Mouse (Mus musculus): Measurements from ENCODE around the gene Tnfsf10. TPM values are rescaled to one million over a fixed set of nuclear protein-coding genes. Genes with fewer than 3 reads are reported as not detected.
A peak's percentile ranks its signal among the peaks of the same experiment; 100 is the strongest.
"Not testable (repeated sequence)": the region's sequence is repeated elsewhere in the genome, so short reads cannot be mapped to it uniquely, and the experiment has no call there.

Gene Tnfsf10
- 0.06 and 0.07 TPM in 2 replicates for polyA plus RNA-seq (2015; fragmentation: Nextera tagmentation; extraction: Ambion mirVana)

- 70% methylated on average over 9 of the region's 9 CpGs for WGBS
- Histone ChIP-seq H3K4me2 (replicated peaks) (no peak within 1 kb of the TSS), H3K27me3 (no peaks in the 10 kb centered on the region), H3K4me1 (replicated peaks) (no peaks in the 10 kb centered on the region), H3K9ac (replicated peaks) (no peak within 1 kb of the TSS), H3K4me3 (replicated peaks) (no peak within 1 kb of the TSS), H3K9me3 (no peaks in the 10 kb centered on the region), H3K27ac (no peak within 1 kb of the TSS), H3K36me3 (no peaks in the 10 kb centered on the region)
- no peak for ATAC-seq
Observed at GRCm38 (mm10) chr3:27316559-27317287, at the start of gene Tnfsf10. Tnfsf10 (plus strand) TSS chr3:27317028.

DNA sequence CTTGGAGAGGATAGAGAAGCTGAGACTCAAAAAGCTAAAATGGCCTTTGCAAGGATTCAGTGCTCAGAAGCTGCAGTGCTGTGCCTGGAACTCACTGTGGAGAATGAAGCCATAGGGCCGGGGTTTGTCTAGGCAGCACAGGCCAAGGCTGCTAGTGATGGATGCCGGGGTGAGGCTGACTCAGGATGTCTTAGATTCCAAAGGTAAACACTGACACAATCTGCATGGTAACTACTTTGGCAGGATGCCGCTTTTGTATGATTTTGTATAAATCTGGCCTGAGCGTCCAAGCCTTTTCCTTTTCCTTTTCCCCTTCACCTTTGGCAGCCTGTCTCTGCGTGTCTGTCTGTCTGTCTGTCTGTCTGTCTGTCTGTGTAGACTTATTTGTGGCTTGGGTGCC is 49.5 kb upstream of the Tnfsf10 start:
- Histone ChIP-seq H3K4me2 (replicated peaks) (no peak overlapping the region), H3K4me1 (replicated peaks) (0 out of 2 replicates have a peak, but pooled peaks cover 4% of the 10 kb centered on the region), H3K27me3 (no peaks in the 10 kb centered on the region), H3K9ac (replicated peaks) (no peak overlapping the region), H3K36me3 (no peaks in the 10 kb centered on the region), H3K9me3 (no peaks in the 10 kb centered on the region), H3K27ac (no peak overlapping the region), H3K4me3 (replicated peaks) (no peak overlapping the region)
- no peak for ATAC-seq
- 89% methylated on average over 5 of the region's 5 CpGs for WGBS

GRCm38 (mm10) chr3:27267887-27268286 is 48.9 kb upstream of the Tnfsf10 start:
- Histone ChIP-seq H3K4me3 (replicated peaks) (no peak overlapping the region), H3K4me2 (replicated peaks) (no peak overlapping the region), H3K27ac (no peak overlapping the region), H3K9ac (replicated peaks) (no peak overlapping the region), H3K9me3 (no peaks in the 10 kb centered on the region), H3K36me3 (no peaks in the 10 kb centered on the region), H3K4me1 (replicated peaks) (0 out of 2 replicates have a peak, but pooled peaks cover 4% of the 10 kb centered on the region), H3K27me3 (no peaks in the 10 kb centered on the region)
- no peak for ATAC-seq
- 72% methylated on average over 4 of the region's 4 CpGs for WGBS

- 87% methylated on average over 4 of the region's 4 CpGs for WGBS
- no peak overlapping the region for H3K4me3 ChIP-seq (replicated peaks)
- H3K27ac ChIP-seq, result no peak overlapping the region
- no peak for ATAC-seq
- no peak overlapping the region for H3K4me2 ChIP-seq (replicated peaks)
- no peaks in the 10 kb centered on the region for H3K9me3 ChIP-seq
- H3K27me3 ChIP-seq, result no peaks in the 10 kb centered on the region
- 0 out of 2 replicates have a peak, but pooled peaks cover 4% of the 10 kb centered on the region for H3K4me1 ChIP-seq (replicated peaks)
- H3K9ac ChIP-seq (replicated peaks), result no peak overlapping the region
- no peaks in the 10 kb centered on the region for H3K36me3 ChIP-seq
Observed at GRCm38 (mm10) chr3:27269151-27269550, 47.7 kb upstream of the Tnfsf10 start.

GRCm38 (mm10) chr3:27270160-27270962 is 46.5 kb upstream of the Tnfsf10 start:
- Histone ChIP-seq H3K27me3 (no peaks in the 10 kb centered on the region), H3K9ac (replicated peaks) (no peak overlapping the region), H3K4me1 (replicated peaks) (0 out of 2 replicates have a peak, but pooled peaks cover 4% of the 10 kb centered on the region), H3K36me3 (no peaks in the 10 kb centered on the region), H3K9me3 (no peaks in the 10 kb centered on the region), H3K4me2 (replicated peaks) (no peak overlapping the region), H3K27ac (no peak overlapping the region), H3K4me3 (replicated peaks) (no peak overlapping the region)
- ATAC-seq, result no peak
- WGBS, result 36% methylated on average over 11 of the region's 11 CpGs

GRCm38 (mm10) chr3:27272926-27273745 is 43.7 kb upstream of the Tnfsf10 start:
- Histone ChIP-seq H3K4me2 (replicated peaks) (no peak overlapping the region), H3K27me3 (no peaks in the 10 kb centered on the region), H3K36me3 (no peaks in the 10 kb centered on the region), H3K4me3 (replicated peaks) (no peak overlapping the region), H3K27ac (no peak overlapping the region), H3K9ac (replicated peaks) (no peak overlapping the region), H3K9me3 (no peaks in the 10 kb centered on the region), H3K4me1 (replicated peaks) (0 out of 2 replicates have a peak, but pooled peaks cover 4% of the 10 kb centered on the region)
- ATAC-seq, result no peak
- 8% methylated on average over 7 of the region's 7 CpGs for WGBS

- H3K4me1 ChIP-seq (replicated peaks); H3K4me3 ChIP-seq (replicated peaks); H3K27me3 ChIP-seq; H3K9ac ChIP-seq (replicated peaks); H3K27ac ChIP-seq; H3K36me3 ChIP-seq; ATAC-seq; H3K4me2 ChIP-seq (replicated peaks); H3K9me3 ChIP-seq: not testable (repeated sequence)
- 97% methylated on average over 14 of the region's 14 CpGs for WGBS
Observed at GRCm38 (mm10) chr3:27279286-27279925, 37.4 kb upstream of the Tnfsf10 start.

DNA sequence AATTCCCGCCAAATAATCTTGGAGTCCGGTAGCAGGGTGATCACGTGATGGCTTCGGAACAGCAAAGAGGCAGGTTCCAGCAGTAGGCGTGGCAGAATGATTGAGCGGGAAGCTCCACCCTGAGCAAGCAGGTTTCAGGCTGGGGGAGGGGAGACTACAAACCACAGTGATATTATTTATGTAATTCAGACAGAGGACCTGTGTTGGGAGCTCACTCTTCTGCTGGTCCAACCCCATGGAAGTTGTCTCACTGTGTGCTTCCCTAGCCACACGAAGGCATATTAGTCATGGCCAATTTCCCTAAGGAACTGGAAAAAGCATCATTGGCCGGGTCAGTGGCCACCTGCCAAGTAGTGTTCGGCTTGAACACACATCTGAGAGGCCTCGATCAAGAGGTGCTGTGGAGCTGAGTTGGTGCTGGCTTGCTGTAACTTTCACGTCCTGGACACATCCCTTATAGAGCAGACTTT is 36.5 kb upstream of the Tnfsf10 start:
- Histone ChIP-seq H3K27ac (no peak overlapping the region), H3K9ac (replicated peaks) (no peak overlapping the region), H3K9me3 (no peaks in the 10 kb centered on the region), H3K36me3 (no peaks in the 10 kb centered on the region), H3K4me1 (replicated peaks) (peaks cover 9% of the 10 kb centered on the region; the same call in 1 of the 2 replicates), H3K4me3 (replicated peaks) (no peak overlapping the region), H3K4me2 (replicated peaks) (no peak overlapping the region), H3K27me3 (peaks cover 5% of the 10 kb centered on the region; the same call in 1 of the 2 replicates)
- ATAC-seq, result no peak
- WGBS, result 62% methylated on average over 11 of the region's 11 CpGs

- peak; percentile 83 for ATAC-seq
- no peaks in the 10 kb centered on the region for H3K36me3 ChIP-seq
- H3K4me2 ChIP-seq (replicated peaks), result peak overlapping the region; percentile 71
- H3K9ac ChIP-seq (replicated peaks), result peak overlapping the region; percentile 56
- peak overlapping the region; percentile 41 for H3K4me3 ChIP-seq (replicated peaks)
- peaks cover 9% of the 10 kb centered on the region; the same call in 1 of the 2 replicates for H3K4me1 ChIP-seq (replicated peaks)
- peaks cover 5% of the 10 kb centered on the region; the same call in 1 of the 2 replicates for H3K27me3 ChIP-seq
- H3K9me3 ChIP-seq, result no peaks in the 10 kb centered on the region
- peak overlapping the region; percentile 64 for H3K27ac ChIP-seq
- WGBS, result under 1% methylated on average over 27 of the region's 27 CpGs
Observed at GRCm38 (mm10) chr3:27283071-27283713, 33.6 kb upstream of the Tnfsf10 start.

- WGBS, result 34% methylated on average over 7 of the region's 7 CpGs
- H3K9me3 ChIP-seq, result no peaks in the 10 kb centered on the region
- H3K27ac ChIP-seq, result no peak overlapping the region
- H3K4me3 ChIP-seq (replicated peaks), result peak overlapping the region; percentile 41
- H3K4me1 ChIP-seq (replicated peaks), result peaks cover 9% of the 10 kb centered on the region; the same call in 1 of the 2 replicates
- no peak overlapping the region; the same call in 1 of the 2 replicates for H3K9ac ChIP-seq (replicated peaks)
- no peaks in the 10 kb centered on the region for H3K36me3 ChIP-seq
- H3K27me3 ChIP-seq, result peaks cover 5% of the 10 kb centered on the region; the same call in 1 of the 2 replicates
- peak overlapping the region; percentile 71 for H3K4me2 ChIP-seq (replicated peaks)
- no peak for ATAC-seq
Observed at GRCm38 (mm10) chr3:27283796-27284195, 33.0 kb upstream of the Tnfsf10 start.

DNA sequence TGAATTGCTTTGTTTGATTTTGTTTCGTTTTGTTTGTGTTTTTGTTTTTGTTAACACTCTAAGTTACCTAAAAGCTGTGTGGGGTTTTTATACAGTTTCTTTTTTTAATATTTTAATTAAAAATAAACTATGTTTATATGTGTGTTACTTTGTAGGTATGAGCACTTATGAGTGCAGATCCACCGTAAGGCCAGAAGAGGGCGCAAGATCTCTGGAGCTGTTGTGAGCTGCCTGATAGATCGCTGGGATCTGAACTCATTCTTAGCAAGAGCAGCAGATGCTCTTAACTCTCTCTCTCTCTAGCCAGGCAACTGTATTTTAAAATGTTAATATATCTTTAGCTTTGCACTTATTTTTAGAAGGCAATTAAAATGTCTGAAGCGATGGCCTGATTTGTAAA is 32.6 kb upstream of the Tnfsf10 start:
- no peaks in the 10 kb centered on the region for H3K36me3 ChIP-seq
- H3K4me1 ChIP-seq (replicated peaks), result peaks cover 9% of the 10 kb centered on the region; the same call in 1 of the 2 replicates
- H3K27me3 ChIP-seq, result peaks cover 5% of the 10 kb centered on the region; the same call in 1 of the 2 replicates
- H3K4me2 ChIP-seq (replicated peaks), result no peak overlapping the region
- H3K27ac ChIP-seq, result no peak overlapping the region
- no peak overlapping the region for H3K9ac ChIP-seq (replicated peaks)
- no peak for ATAC-seq
- H3K4me3 ChIP-seq (replicated peaks), result no peak overlapping the region
- H3K9me3 ChIP-seq, result no peaks in the 10 kb centered on the region
- WGBS, result 91% methylated on average over 5 of the region's 5 CpGs
